Comparison of ENCODE assay signal across 9 mouse cellular contexts in genomic region chr11:116106154-116106962, GRCm38 (mm10). TPM values are rescaled to one million over a fixed set of nuclear protein-coding genes. Genes with fewer than 3 reads are reported as not detected.
DNase-seq lines count a peak whose midpoint lies in the region; ATAC-seq and TF ChIP-seq lines count a peak whose summit lies in the region.
"Had no signal": no experiment of that assay in that cellular context is flagged by ENCODE, and none has a peak within 500 bp of the region (broad histone marks: within the 10 kb centered on the region; RNA-seq: fewer than 3 reads in every experiment).

No protein-coding gene starts in this region.

- peak in 1 of 2 experiments; percentile 34 for DNase-seq in heart, adult 2 months
- DNase-seq in heart, adult 8-10 months (ENCODE audit: low spot score), result no peak
- peak; percentile 47 for DNase-seq in embryo, embryonic 9.5 days (ENCODE audit: extremely low spot score)
- peak; percentile 51 to 64 for DNase-seq in kidney, postnatal 4 days
- DNase-seq in B cell, adult 2 months, result no peak
- no peak for DNase-seq in gastrocnemius, postnatal 25 days

- intact Hi-C loops in heart, adult 2 months (cut with DNase I), result no loop called here

- no peak for TF ChIP-seq POLR2A in heart, adult 2 months (IDR thresholded peaks at IDR 0.05; ENCODE audit: insufficient read depth, low read depth, low read length)

- H3K4me2 ChIP-seq in neural tube, embryonic 12.5 days (replicated peaks), result peak overlapping the region; percentile 34

- H3K27me3 ChIP-seq in heart, adult 2 months (ENCODE audit: control insufficient read depth, insufficient read depth, low read length), result no peaks in the 10 kb centered on the region
- H3K27me3 ChIP-seq in neural tube, embryonic 12.5 days (replicated peaks), result peaks cover 62% of the 10 kb centered on the region

- TF ChIP-seq CTCF in heart, adult 2 months (IDR thresholded peaks at IDR 0.05), result no peak

- H3K9me3 ChIP-seq in neural tube, embryonic 12.5 days, result no peaks in the 10 kb centered on the region

- peaks cover 13% of the 10 kb centered on the region for H3K36me3 ChIP-seq in heart, adult 2 months (ENCODE audit: control insufficient read depth, insufficient read depth, low read length)
- no peaks in the 10 kb centered on the region for H3K36me3 ChIP-seq in neural tube, embryonic 12.5 days

- H3K4me3 ChIP-seq in heart, adult 2 months, result no peak overlapping the region
- H3K4me3 ChIP-seq in neural tube, embryonic 12.5 days, result no peak overlapping the region

- peak overlapping the region; percentile 98 for H3K27ac ChIP-seq in heart, adult 2 months
- H3K27ac ChIP-seq in neural tube, embryonic 12.5 days, result no peak overlapping the region

- TF ChIP-seq EP300 in heart, adult 2 months (IDR thresholded peaks at IDR 0.05; ENCODE audit: insufficient read depth, low read depth, low read length), result no peak

- H3K9ac ChIP-seq in heart, adult 2 months (ENCODE audit: low read depth, low read length), result peak overlapping the region; percentile 96
- H3K9ac ChIP-seq in neural tube, embryonic 12.5 days, result no peak overlapping the region

- ATAC-seq in neural tube, embryonic 12.5 days (ENCODE audit: low FRiP score, low read depth), result no peak
- ATAC-seq in megakaryocyte, adult 5-6 weeks (ENCODE audit: poor library complexity, severe bottlenecking), result no peak
- ATAC-seq: inflammation-experienced regulatory T-cells, adult 6 months had no signal

- H3K79me2 ChIP-seq in heart, adult 2 months (replicated peaks; ENCODE audit: control insufficient read depth, insufficient read depth, low read length), result no peaks in the 10 kb centered on the region; the same call in 1 of the 2 replicates

- H3K4me1 ChIP-seq in heart, adult 2 months (ENCODE audit: control insufficient read depth, insufficient read depth, low read length), result peaks cover 36% of the 10 kb centered on the region
- H3K4me1 ChIP-seq in neural tube, embryonic 12.5 days, result peaks cover 56% of the 10 kb centered on the region

- 68% methylated on average over 32 of the region's 32 CpGs for WGBS in heart, adult 2 months
- 21% methylated on average over 32 of the region's 32 CpGs for WGBS in neural tube, embryonic 12.5 days

RNA-seq across cellular contexts. Expression of gene Wbp2, which starts 19.6 kb away (rescaled TPM):
- total RNA-seq in heart, adult 2 months (2021), result 100 to 1,000 TPM in 1 of 2 experiments, 10 to 100 TPM in 1; 91.0 to 108 TPM
- polyA plus RNA-seq in heart, adult 2 months (2012; rRNA removed), result 151 and 176 TPM in 2 replicates
- total RNA-seq in heart, adult 8-10 months (2022), result 100 to 1,000 TPM; 108 to 126 (median 116) TPM
- 97.0 and 110 TPM in 2 replicates for polyA plus RNA-seq in neural tube, embryonic 12.5 days (2016; fragmentation: Nextera tagmentation; extraction: Ambion mirVana)
- 89.9 and 100 TPM in 2 replicates for total RNA-seq in megakaryocyte, adult 5-6 weeks (2015)
- 39.5 and 49.8 TPM in 2 replicates for total RNA-seq in megakaryocyte, adult 5-6 weeks (2017)
- 10 to 100 TPM; 58.1 to 64.4 TPM for total RNA-seq in gastrocnemius, postnatal 25 days (2021)

RNA-seq across cellular contexts. Expression of gene Trim47, which starts 20.7 kb away (rescaled TPM):
- total RNA-seq in heart, adult 2 months (2021), result 10 to 100 TPM; 23.1 to 28.2 TPM
- 23.7 and 29.5 TPM in 2 replicates for polyA plus RNA-seq in heart, adult 2 months (2012; rRNA removed)
- 10 to 100 TPM; 17.9 to 25.7 (median 22.1) TPM for total RNA-seq in heart, adult 8-10 months (2022)
- 3.7 and 5.0 TPM in 2 replicates for polyA plus RNA-seq in neural tube, embryonic 12.5 days (2016; fragmentation: Nextera tagmentation; extraction: Ambion mirVana)
- 0.47 TPM in 1 of 2 replicates, not detected in the other for total RNA-seq in megakaryocyte, adult 5-6 weeks (2015)
- total RNA-seq in megakaryocyte, adult 5-6 weeks (2017), result 0.07 TPM in 1 of 2 replicates, not detected in the other
- 10 to 100 TPM in 1 of 2 experiments, 1 to 10 TPM in 1; 7.9 to 14.5 TPM for total RNA-seq in gastrocnemius, postnatal 25 days (2021)

RNA-seq across cellular contexts. Expression of gene Trim65, which starts 24.6 kb away (rescaled TPM):
- 1 to 10 TPM; 6.1 to 8.6 TPM for total RNA-seq in heart, adult 2 months (2021)
- polyA plus RNA-seq in heart, adult 2 months (2012; rRNA removed), result 8.8 and 10.8 TPM in 2 replicates
- total RNA-seq in heart, adult 8-10 months (2022), result 1 to 10 TPM; 6.6 to 8.2 (median 7.6) TPM
- 2.0 and 2.1 TPM in 2 replicates for polyA plus RNA-seq in neural tube, embryonic 12.5 days (2016; fragmentation: Nextera tagmentation; extraction: Ambion mirVana)
- 15.8 and 15.9 TPM in 2 replicates for total RNA-seq in megakaryocyte, adult 5-6 weeks (2015)
- 7.9 and 10.7 TPM in 2 replicates for total RNA-seq in megakaryocyte, adult 5-6 weeks (2017)
- total RNA-seq in gastrocnemius, postnatal 25 days (2021), result 1 to 10 TPM; 5.1 to 5.4 TPM

RNA-seq across cellular contexts. Expression of gene Unc13d, which starts 28.6 kb away (rescaled TPM):
- total RNA-seq in heart, adult 2 months (2021), result 1 to 10 TPM in 1 of 2 experiments, under 1 TPM in 1; 0.55 to 1.5 TPM
- 1.1 and 1.7 TPM in 2 replicates for polyA plus RNA-seq in heart, adult 2 months (2012; rRNA removed)
- total RNA-seq in heart, adult 8-10 months (2022), result 1 to 10 TPM in 2 of 4 experiments, under 1 TPM in 2; 0.41 to 1.4 (median 0.83) TPM
- polyA plus RNA-seq in neural tube, embryonic 12.5 days (2016; fragmentation: Nextera tagmentation; extraction: Ambion mirVana), result 1.3 and 1.7 TPM in 2 replicates
- 16.5 and 18.2 TPM in 2 replicates for total RNA-seq in megakaryocyte, adult 5-6 weeks (2015)
- total RNA-seq in megakaryocyte, adult 5-6 weeks (2017), result 26.7 and 27.7 TPM in 2 replicates
- under 1 TPM; 0.16 to 0.38 TPM for total RNA-seq in gastrocnemius, postnatal 25 days (2021)

RNA-seq across cellular contexts. Expression of gene Mrpl38, which starts 32.3 kb away (rescaled TPM):
- total RNA-seq in heart, adult 2 months (2021), result 10 to 100 TPM; 56.8 to 59.7 TPM
- 42.1 and 55.5 TPM in 2 replicates for polyA plus RNA-seq in heart, adult 2 months (2012; rRNA removed)
- total RNA-seq in heart, adult 8-10 months (2022), result 10 to 100 TPM; 60.0 to 66.2 (median 63.9) TPM
- polyA plus RNA-seq in neural tube, embryonic 12.5 days (2016; fragmentation: Nextera tagmentation; extraction: Ambion mirVana), result 83.7 and 85.5 TPM in 2 replicates
- 14.6 and 17.3 TPM in 2 replicates for total RNA-seq in megakaryocyte, adult 5-6 weeks (2015)
- total RNA-seq in megakaryocyte, adult 5-6 weeks (2017), result 6.9 and 10.0 TPM in 2 replicates
- total RNA-seq in gastrocnemius, postnatal 25 days (2021), result 10 to 100 TPM; 48.7 to 50.8 TPM

Comparison
In these comparisons a context has a peak if more than half of its experiments do, and no peak if none do; other contexts are left out.
1. DNase-seq: peak in embryo, embryonic 9.5 days (single experiment) and kidney, postnatal 4 days (2 of 2); none in heart, adult 8-10 months (single experiment), B cell, adult 2 months (0 of 2) and gastrocnemius, postnatal 25 days (single experiment).
2. RNA of gene Trim47, which starts 20.7 kb away (total RNA-seq): 23.1 to 28.2 TPM in heart, adult 2 months, 17.9 to 25.7 TPM in heart, adult 8-10 months and 7.9 to 14.5 TPM in gastrocnemius, postnatal 25 days; 0.07 to 0.47 TPM in megakaryocyte, adult 5-6 weeks; every median in the first group is over 4 times any median in the second.